Mouse (Mus musculus) myocyte (in vitro differentiated cells): ENCODE data around the gene Kxd1.

Experiments
- CEBPB ChIP-seq: IDR thresholded peaks from 2 replicates; pipeline ENCODE4 v1.6.1; 2011; ENCODE audit warnings: mild to moderate bottlenecking, moderate library complexity; ENCODE audit not compliant: poor library complexity, insufficient read depth, severe bottlenecking
- POLR2A ChIP-seq: IDR thresholded peaks from one replicate; pipeline ENCODE4 v1.6.1; 2011; ENCODE audit warnings: low read depth, mild to moderate bottlenecking, control low read depth, moderate library complexity; ENCODE audit not compliant: insufficient read length
- POLR2AphosphoS2 ChIP-seq: IDR thresholded peaks from one replicate; pipeline ENCODE4 v1.6.1; 2011; ENCODE audit warnings: low read depth, control low read depth; ENCODE audit not compliant: insufficient read length
- TCF12 ChIP-seq: IDR thresholded peaks from one replicate; pipeline ENCODE4 v1.6.1; 2011; ENCODE audit warnings: mild to moderate bottlenecking, control low read depth; ENCODE audit not compliant: poor library complexity, insufficient read depth, severe bottlenecking

GRCm38 (mm10) chr8:70489576-70489975, 38.2 kb downstream of the Kxd1 start:
- TF ChIP-seq POLR2A: no peak
- TF ChIP-seq CEBPB: no peak
- TF ChIP-seq TCF12: no peak
- no peak for TF ChIP-seq POLR2AphosphoS2
